Mouse (Mus musculus) CH12.LX (cell line): ENCODE measurements around the gene Plekhm3. TPM values are rescaled to one million over a fixed set of nuclear protein-coding genes. Genes with fewer than 3 reads are reported as not detected.

Experiments
- DNase-seq: peaks from one replicate; pipeline ENCODE4 v3.0.0-alpha.2; 2013; ENCODE audit errors: extremely low read depth
- H3K27ac ChIP-seq: 2 replicates; pipeline ENCODE4 v1.5.1; 2012; ENCODE audit warnings: low read depth, mild to moderate bottlenecking, control low read depth, moderate library complexity; ENCODE audit not compliant: insufficient read depth
- H3K27me3 ChIP-seq: replicated peaks from 2 replicates; pipeline ENCODE3; 2012; ENCODE audit warnings: inconsistent platforms
- H3K36me3 ChIP-seq, 2 experiments: replicated peaks in 1 of 2; 2 replicates each; pipeline versions ENCODE3 to v1.6.1; 2012; ENCODE audit warnings: inconsistent platforms in 1 of 2, low read length in 1 of 2, mild to moderate bottlenecking in 1 of 2, mixed read lengths in 1 of 2, moderate library complexity in 1 of 2; ENCODE audit not compliant: control insufficient read depth in 1 of 2, insufficient read depth in 1 of 2
- H3K4me1 ChIP-seq, 2 experiments: 2 replicates each; pipeline ENCODE4 v1.6.1; 2012; ENCODE audit warnings: inconsistent platforms in 1 of 2, moderate library complexity in 1 of 2; ENCODE audit not compliant: insufficient read depth in 2 of 2, control insufficient read depth in 1 of 2
- H3K4me2 ChIP-seq: 2 replicates; pipeline ENCODE4 v1.6.1; 2012; ENCODE audit warnings: low read depth, mild to moderate bottlenecking, control low read depth; ENCODE audit not compliant: poor library complexity, insufficient read depth, severe bottlenecking
- H3K4me3 ChIP-seq, 3 experiments: fragments of 150-350 bp in 1 of 3; sonication (generic) in 1 of 3; replicated peaks in 1 of 3; 2 replicates each; pipeline versions ENCODE3 to v1.5.1; 2011 to 2012; ENCODE audit warnings: low read depth in 2 of 3, low read length in 2 of 3, mild to moderate bottlenecking in 2 of 3, moderate library complexity in 2 of 3, control low read depth in 1 of 3, improper control_type of control experiment in 1 of 3, inconsistent platforms in 1 of 3, mixed read lengths in 1 of 3; ENCODE audit not compliant: poor library complexity in 1 of 3
- H3K79me2 ChIP-seq: replicated peaks from 2 replicates; pipeline ENCODE4 v1.6.1; 2012; ENCODE audit warnings: mild to moderate bottlenecking, moderate library complexity; ENCODE audit not compliant: control insufficient read depth, poor library complexity, insufficient read depth, severe bottlenecking; ENCODE audit errors: extremely low read depth
- H3K9ac ChIP-seq: 2 replicates; pipeline ENCODE4 v1.6.1; 2012; ENCODE audit warnings: low read depth, mild to moderate bottlenecking, control low read depth, moderate library complexity; ENCODE audit not compliant: insufficient read depth
- H3K9me3 ChIP-seq: replicated peaks from 2 replicates; pipeline ENCODE3; 2012; ENCODE audit warnings: low read length, inconsistent platforms, mixed read lengths
- CHD1 ChIP-seq: IDR thresholded peaks from 2 replicates; pipeline ENCODE4 v1.6.1; 2012; ENCODE audit warnings: low read depth, low read length, improper control_type of control experiment, inconsistent platforms
- E2F4 ChIP-seq: IDR thresholded peaks from 2 replicates; pipeline ENCODE4 v1.6.1; 2011; ENCODE audit warnings: low read depth, low read length, improper control_type of control experiment; ENCODE audit not compliant: insufficient replicate concordance
- ELF1 ChIP-seq: IDR thresholded peaks from 2 replicates; pipeline ENCODE4 v1.6.1; 2014; ENCODE audit warnings: low read depth, mild to moderate bottlenecking, inconsistent platforms, low read length, improper control_type of control experiment
- ETS1 ChIP-seq: conservative IDR thresholded peaks from 2 replicates; pipeline ENCODE4 v1.6.1; 2012; ENCODE audit warnings: low read depth, mild to moderate bottlenecking, inconsistent platforms, low read length, improper control_type of control experiment, moderate library complexity
- GABPA ChIP-seq: IDR thresholded peaks from 2 replicates; pipeline ENCODE4 v1.6.1; 2012; ENCODE audit warnings: low read depth, low read length, improper control_type of control experiment, inconsistent platforms; ENCODE audit not compliant: insufficient replicate concordance
- JUN ChIP-seq: IDR thresholded peaks from 2 replicates; pipeline ENCODE4 v1.6.1; 2011; ENCODE audit warnings: low read depth, mild to moderate bottlenecking, low read length, improper control_type of control experiment, moderate library complexity; ENCODE audit not compliant: insufficient read depth
- JUND ChIP-seq: conservative IDR thresholded peaks from 2 replicates; pipeline ENCODE4 v1.6.1; 2011; ENCODE audit warnings: low read depth, low read length, improper control_type of control experiment
- MAFK ChIP-seq: IDR thresholded peaks from 2 replicates; pipeline ENCODE4 v1.6.1; 2011; ENCODE audit warnings: low read length, improper control_type of control experiment; ENCODE audit not compliant: insufficient replicate concordance
- MAX ChIP-seq: IDR thresholded peaks from 2 replicates; pipeline ENCODE4 v1.6.1; 2011; ENCODE audit warnings: low read length, improper control_type of control experiment
- MEF2A ChIP-seq: IDR thresholded peaks from 2 replicates; pipeline ENCODE4 v1.6.1; 2014; ENCODE audit warnings: low read depth, mild to moderate bottlenecking, inconsistent platforms, low read length, improper control_type of control experiment, borderline replicate concordance
- MYC ChIP-seq: IDR thresholded peaks from 2 replicates; pipeline ENCODE4 v1.6.1; 2011; ENCODE audit warnings: low read depth, mild to moderate bottlenecking, improper control_type of control experiment, low read length
- NRF1 ChIP-seq: IDR thresholded peaks from 2 replicates; pipeline ENCODE4 v1.6.1; 2014; ENCODE audit warnings: low read depth, mild to moderate bottlenecking, inconsistent platforms, low read length, improper control_type of control experiment, moderate library complexity
- PAX5 ChIP-seq: IDR thresholded peaks from 2 replicates; pipeline ENCODE4 v1.6.1; 2012; ENCODE audit warnings: low read length, inconsistent platforms, mixed read lengths
- SIN3A ChIP-seq: IDR thresholded peaks from 2 replicates; pipeline ENCODE4 v1.6.1; 2012; ENCODE audit warnings: low read length, improper control_type of control experiment, inconsistent platforms
- USF1 ChIP-seq: IDR thresholded peaks from 2 replicates; pipeline ENCODE4 v1.6.1; 2014; ENCODE audit warnings: low read depth, mild to moderate bottlenecking, inconsistent platforms, low read length, improper control_type of control experiment
- USF2 ChIP-seq: conservative IDR thresholded peaks from 2 replicates; pipeline ENCODE4 v1.6.1; 2011; ENCODE audit warnings: low read depth, low read length, improper control_type of control experiment
- ZKSCAN1 ChIP-seq: IDR thresholded peaks from 2 replicates; pipeline ENCODE4 v1.6.1; 2012; ENCODE audit warnings: low read depth, inconsistent platforms, low read length, improper control_type of control experiment, borderline replicate concordance
- ZMIZ1 ChIP-seq: IDR thresholded peaks from 2 replicates; pipeline ENCODE4 v1.6.1; 2012; ENCODE audit warnings: low read depth, mild to moderate bottlenecking, inconsistent platforms, low read length, improper control_type of control experiment
- ZNF384 ChIP-seq: IDR thresholded peaks from 2 replicates; pipeline ENCODE4 v1.6.1; 2012; ENCODE audit warnings: low read depth, low read length, improper control_type of control experiment, inconsistent platforms
- dilution Hi-C: fragments of 300-500 bp; cut with MboI; formaldehyde crosslinking; loops from 2 replicates; pipeline ENCODE4 v1.14.3; 2020; ENCODE audit warnings: low sequenced_read_pairs; ENCODE audit not compliant: extremely low pct_unique_long_range_greater_than_20kb, extremely low pct_ligation_motif_present
- in situ Hi-C: fragments of 300-500 bp; cut with MboI; formaldehyde crosslinking; loops from 3 replicates; pipeline ENCODE4 v1.14.3; 2019; ENCODE audit warnings: low sequenced_read_pairs, low pct_ligation_motif_present, low pct_unique_long_range_greater_than_20kb, mixed read lengths
- polyA plus RNA-seq: library from polyadenylated mRNA; unstranded; fragments of >175 nt; gene quantifications from 2 replicates; pipeline ENCODE4 v1.2.1, GENCODE M21; 2012; ENCODE audit warnings: low read depth; ENCODE audit not compliant: insufficient read length
- total RNA-seq, 2 experiments: library from RNA; depleted of rRNA; stranded (reverse); fragments of 300-350 nt in 1 of 2; fragments of >200 nt in 1 of 2; gene quantifications; 2 replicates each; pipeline ENCODE4 v1.2.3; 2012 to 2014

The Plekhm3 gene
- total and polyA plus RNA-seq, 3 experiments, result 9.9 to 14.1 (median 13.0) TPM

DNA sequence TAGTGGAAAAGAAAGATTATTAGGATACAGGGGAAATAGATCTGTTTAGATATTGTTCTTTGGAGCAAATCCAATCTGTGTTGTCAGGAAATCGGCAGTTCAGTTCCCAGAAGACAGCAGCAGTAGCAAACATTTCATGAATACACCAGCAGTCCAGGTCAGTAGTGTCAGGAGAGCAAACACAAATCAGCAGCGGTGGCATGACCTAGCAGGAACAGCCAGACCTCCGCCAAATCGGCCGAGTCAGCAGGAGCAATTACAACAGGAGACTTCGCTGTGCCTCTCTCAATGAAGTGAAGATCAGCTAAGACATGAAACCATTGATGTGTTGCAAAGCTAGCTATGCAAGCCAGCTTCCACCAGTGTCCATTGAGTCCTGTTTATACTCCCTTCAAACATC, 49.0 kb upstream of the Plekhm3 start:
- dilution Hi-C loops, result no loop called here

DNA sequence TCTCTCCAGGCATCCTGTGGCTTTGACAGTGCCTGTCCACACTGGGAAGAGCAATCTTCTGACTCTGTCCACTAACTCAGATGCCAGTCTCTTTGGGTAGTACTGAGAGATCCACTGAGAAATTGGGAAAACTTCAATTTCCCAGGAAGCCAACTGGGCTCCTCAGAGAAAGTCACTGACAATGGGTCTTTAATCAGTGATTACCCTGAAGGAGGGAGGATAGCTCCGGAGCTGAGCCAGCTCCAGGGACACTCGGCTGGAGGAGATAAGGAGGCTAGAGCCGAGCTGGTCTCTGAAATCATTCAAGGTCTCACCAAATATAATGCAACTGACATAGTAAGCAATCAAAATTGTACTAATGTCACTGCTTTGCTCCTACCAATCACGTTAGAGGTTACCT, 47.9 kb upstream of the Plekhm3 start:
- DNase-seq, result no peak
- Histone ChIP-seq H3K36me3 (no peaks in the 10 kb centered on the region), H3K27ac (no peak overlapping the region), H3K9ac (no peak overlapping the region)
- in situ Hi-C loops (loop anchor here (25.0 kb wide), 1 partner anchor 1342 kb away; no protein-coding TSS in a partner anchor), dilution Hi-C loops (no loop called here)
- TF ChIP-seq JUND, result no peak
- TF ChIP-seq, all 38 proteins: peak for 0
- 0 out of 4 replicates have a peak, but pooled peaks cover 0 to 2% of the 10 kb centered on the region in 2 experiments for H3K4me1 ChIP-seq
- H3K4me2 ChIP-seq, result no peak overlapping the region
- H3K27me3 ChIP-seq, result no peaks in the 10 kb centered on the region
- no peaks in the 10 kb centered on the region for H3K9me3 ChIP-seq
- H3K4me3 ChIP-seq, result no peak overlapping the region
- H3K79me2 ChIP-seq, result no peaks in the 10 kb centered on the region

More for the DNA sequence above, 49.0 kb upstream of the Plekhm3 start:
- TF ChIP-seq CHD1 (no peak), E2F4 (no peak), PAX5 (no peak)
- no peak overlapping the region for H3K27ac ChIP-seq
- H3K4me2 ChIP-seq, result no peak overlapping the region
- in situ Hi-C loops, result loop anchor here (25.0 kb wide), 1 partner anchor 1343 kb away; no protein-coding TSS in a partner anchor
- no peaks in the 10 kb centered on the region for H3K79me2 ChIP-seq
- 0 out of 4 replicates have a peak, but pooled peaks cover 0 to 2% of the 10 kb centered on the region in 2 experiments for H3K4me1 ChIP-seq
- H3K36me3 ChIP-seq, result no peaks in the 10 kb centered on the region
- H3K27me3 ChIP-seq, result no peaks in the 10 kb centered on the region
- H3K9ac ChIP-seq, result no peak overlapping the region
- no peak overlapping the region for H3K4me3 ChIP-seq
- H3K9me3 ChIP-seq, result no peaks in the 10 kb centered on the region
- no peak for DNase-seq

DNA sequence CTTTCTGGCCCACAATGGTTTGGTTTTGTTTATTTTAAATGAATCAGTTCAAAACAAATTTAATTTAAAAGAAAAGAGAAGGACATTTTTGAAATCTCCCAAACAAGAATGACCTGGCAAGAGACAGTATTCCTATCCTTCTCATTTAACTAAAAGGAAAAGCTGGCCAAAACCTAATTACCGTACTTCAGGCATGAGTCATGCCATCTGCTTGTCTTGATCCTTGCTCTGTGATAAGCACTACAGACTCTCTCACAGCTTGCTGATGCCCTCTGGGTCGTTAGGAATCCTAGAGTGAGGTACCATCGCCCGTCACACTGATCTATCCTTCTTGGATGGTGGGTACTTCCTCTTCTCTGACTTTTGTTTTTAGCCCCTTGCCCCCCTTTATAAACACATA, 36.6 kb upstream of the Plekhm3 start:
- dilution Hi-C loops, result no loop called here

More for the DNA sequence above, 36.6 kb upstream of the Plekhm3 start:
- Histone ChIP-seq H3K79me2 (no peaks in the 10 kb centered on the region), H3K4me2 (no peak overlapping the region), H3K27me3 (no peaks in the 10 kb centered on the region), H3K27ac (no peak overlapping the region), H3K4me3 (no peak overlapping the region), H3K4me1 (no peaks in the 10 kb centered on the region), H3K36me3 (no peaks in the 10 kb centered on the region), H3K9ac (no peak overlapping the region), H3K9me3 (no peaks in the 10 kb centered on the region)
- DNase-seq, result no peak
- TF ChIP-seq USF1, result no peak
- TF ChIP-seq GABPA, result no peak
- no peak for TF ChIP-seq USF2
- TF ChIP-seq ZNF384, result no peak
- no peak for TF ChIP-seq MYC
- TF ChIP-seq NRF1, result no peak
- no peak for TF ChIP-seq E2F4
- no peak for TF ChIP-seq ZMIZ1
- no peak for TF ChIP-seq ELF1
- TF ChIP-seq MAX, result no peak
- no peak for TF ChIP-seq MEF2A
- TF ChIP-seq ZKSCAN1, result no peak
- no peak for TF ChIP-seq SIN3A
- TF ChIP-seq JUN, result no peak
- no peak for TF ChIP-seq JUND
- no peak for TF ChIP-seq MAFK
- TF ChIP-seq ETS1, result no peak
- in situ Hi-C loops, result no loop called here
